Mouse (Mus musculus): Measurements from ENCODE around the gene BC049715. TPM values are rescaled to one million over a fixed set of nuclear protein-coding genes. Genes with fewer than 3 reads are reported as not detected.

BC049715 gene
- polyA plus RNA-seq, 1 experiment from 2014 or later = 4.0 TPM

DNA sequence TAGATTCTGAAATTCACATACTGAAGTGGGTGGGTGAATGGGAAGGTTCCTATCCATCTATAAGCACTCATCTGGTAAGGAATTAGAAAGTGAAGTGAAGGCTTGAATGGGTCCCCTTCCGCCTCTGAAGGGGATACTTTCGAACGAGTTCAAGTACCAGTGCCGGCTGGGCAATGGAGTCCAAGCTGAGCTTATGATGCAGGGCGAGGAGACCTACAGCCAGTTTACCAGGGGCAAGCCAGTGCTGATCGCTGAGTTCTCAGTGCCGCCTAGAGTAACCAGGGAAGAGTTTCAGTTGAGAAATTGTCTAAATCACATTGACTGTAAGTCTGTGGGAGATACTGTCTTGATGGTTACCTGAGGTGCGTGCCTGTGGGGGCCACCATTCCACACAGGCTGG is 26.7 kb upstream of the BC049715 start:
- Histone ChIP-seq H3K4me3 (replicated peaks) (no peak overlapping the region), H3K36me3 (no peaks in the 10 kb centered on the region), H3K4me2 (no peak overlapping the region), H3K27ac (no peak overlapping the region), H3K9ac (replicated peaks) (no peak overlapping the region), H3K9me3 (no peaks in the 10 kb centered on the region), H3K4me1 (replicated peaks) (peaks cover 13% of the 10 kb centered on the region), H3K27me3 (no peaks in the 10 kb centered on the region)
- 89% methylated on average over 8 of the region's 8 CpGs for WGBS
- no peak for ATAC-seq (ENCODE audit: insufficient number of reproducible peaks, insufficient read depth, low FRiP score, low TSS enrichment, low read depth)

GRCm38 (mm10) chr6:136801274-136801673 is 26.2 kb upstream of the BC049715 start:
- Histone ChIP-seq H3K36me3 (no peaks in the 10 kb centered on the region), H3K4me1 (replicated peaks) (peaks cover 13% of the 10 kb centered on the region), H3K9ac (replicated peaks) (no peak overlapping the region), H3K27ac (no peak overlapping the region), H3K27me3 (no peaks in the 10 kb centered on the region), H3K4me3 (replicated peaks) (no peak overlapping the region), H3K4me2 (no peak overlapping the region), H3K9me3 (no peaks in the 10 kb centered on the region)
- WGBS = 87% methylated on average over 6 of the region's 6 CpGs
- no peak for ATAC-seq (ENCODE audit: insufficient number of reproducible peaks, insufficient read depth, low FRiP score, low TSS enrichment, low read depth)

DNA sequence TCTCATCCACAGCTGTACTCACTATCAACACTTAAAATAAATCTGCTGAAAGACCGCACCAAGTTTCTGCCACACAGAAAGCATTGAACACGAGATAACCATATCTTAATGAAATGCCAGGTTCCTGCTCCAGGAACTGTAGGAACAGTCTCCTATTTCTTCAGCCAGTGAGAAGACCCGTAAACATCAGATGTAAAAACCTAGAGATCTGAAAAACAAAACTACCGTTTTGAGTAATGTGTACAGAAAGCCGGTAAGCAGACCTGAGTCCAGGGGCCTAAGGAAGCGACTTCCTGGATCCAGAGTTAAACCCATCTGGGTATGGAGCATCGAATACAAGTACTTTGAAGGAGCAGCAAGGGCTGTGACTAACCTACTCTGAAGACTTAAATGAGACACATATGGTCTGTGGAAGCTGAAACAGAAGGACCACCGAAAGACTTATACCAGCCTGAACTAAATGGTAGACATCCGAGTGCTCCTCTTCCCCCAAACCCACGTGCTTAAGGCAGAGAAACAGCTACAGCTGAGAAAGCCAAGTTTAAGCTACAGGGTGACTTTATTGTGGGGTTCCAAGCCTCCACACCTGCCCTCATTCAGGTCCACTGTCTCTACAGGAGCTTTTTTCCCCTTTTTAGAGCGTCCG is 24.2 kb upstream of the BC049715 start:
- Histone ChIP-seq H3K4me2 (peak overlapping the region; percentile 60), H3K27me3 (no peaks in the 10 kb centered on the region), H3K9me3 (no peaks in the 10 kb centered on the region), H3K27ac (peak overlapping the region; percentile 100), H3K4me3 (replicated peaks) (peak overlapping the region; percentile 63), H3K9ac (replicated peaks) (peak overlapping the region; percentile 96), H3K4me1 (replicated peaks) (peaks cover 18% of the 10 kb centered on the region), H3K36me3 (no peaks in the 10 kb centered on the region)
- 19% methylated on average over 12 of the region's 12 CpGs for WGBS
- no peak for ATAC-seq (ENCODE audit: insufficient number of reproducible peaks, insufficient read depth, low FRiP score, low TSS enrichment, low read depth)

- no peaks in the 10 kb centered on the region for H3K36me3 ChIP-seq
- under 1% methylated on average over 50 of the region's 50 CpGs for WGBS
- peak; percentile 58 for ATAC-seq (ENCODE audit: insufficient number of reproducible peaks, insufficient read depth, low FRiP score, low TSS enrichment, low read depth)
- H3K4me3 ChIP-seq (replicated peaks) = peak within 1 kb of the TSS; percentile 63
- no peaks in the 10 kb centered on the region for H3K9me3 ChIP-seq
- no peaks in the 10 kb centered on the region for H3K27me3 ChIP-seq
- H3K4me2 ChIP-seq = peak within 1 kb of the TSS; percentile 60
- H3K9ac ChIP-seq (replicated peaks) = peak within 1 kb of the TSS; percentile 96
- H3K4me1 ChIP-seq (replicated peaks) = peaks cover 21% of the 10 kb centered on the region
- H3K27ac ChIP-seq = peak within 1 kb of the TSS; percentile 100
Observed at GRCm38 (mm10) chr6:136803739-136804633, 23.4 kb upstream of the BC049715 start, which contains the start of gene Hist4h4. Gene Hist4h4, minus strand, starts transcription at chr6:136804415.

- peak overlapping the region; percentile 52; the same call in 1 of the 2 replicates for H3K9ac ChIP-seq (replicated peaks)
- no peaks in the 10 kb centered on the region for H3K9me3 ChIP-seq
- H3K4me1 ChIP-seq (replicated peaks) = peaks cover 30% of the 10 kb centered on the region
- ATAC-seq (ENCODE audit: insufficient number of reproducible peaks, insufficient read depth, low FRiP score, low TSS enrichment, low read depth) = no peak
- H3K36me3 ChIP-seq = no peaks in the 10 kb centered on the region
- WGBS = 34% methylated on average over 9 of the region's 9 CpGs
- peak overlapping the region; percentile 60 for H3K4me2 ChIP-seq
- no peaks in the 10 kb centered on the region for H3K27me3 ChIP-seq
- H3K4me3 ChIP-seq (replicated peaks) = peak overlapping the region; percentile 63
- H3K27ac ChIP-seq = peak overlapping the region; percentile 100
Observed at GRCm38 (mm10) chr6:136804705-136805408, 22.6 kb upstream of the BC049715 start.

- Histone ChIP-seq H3K9me3 (no peaks in the 10 kb centered on the region), H3K27ac (peak overlapping the region; percentile 100), H3K9ac (replicated peaks) (no peak overlapping the region), H3K4me3 (replicated peaks) (no peak overlapping the region), H3K4me2 (no peak overlapping the region), H3K27me3 (no peaks in the 10 kb centered on the region), H3K36me3 (peaks cover 2% of the 10 kb centered on the region; the same call in 1 of the 2 replicates), H3K4me1 (replicated peaks) (peaks cover 35% of the 10 kb centered on the region)
- WGBS = 96% methylated on average over 1 of the region's 1 CpGs
- ATAC-seq (ENCODE audit: insufficient number of reproducible peaks, insufficient read depth, low FRiP score, low TSS enrichment, low read depth) = no peak
Observed at GRCm38 (mm10) chr6:136805409-136805775, 22.0 kb upstream of the BC049715 start.

DNA sequence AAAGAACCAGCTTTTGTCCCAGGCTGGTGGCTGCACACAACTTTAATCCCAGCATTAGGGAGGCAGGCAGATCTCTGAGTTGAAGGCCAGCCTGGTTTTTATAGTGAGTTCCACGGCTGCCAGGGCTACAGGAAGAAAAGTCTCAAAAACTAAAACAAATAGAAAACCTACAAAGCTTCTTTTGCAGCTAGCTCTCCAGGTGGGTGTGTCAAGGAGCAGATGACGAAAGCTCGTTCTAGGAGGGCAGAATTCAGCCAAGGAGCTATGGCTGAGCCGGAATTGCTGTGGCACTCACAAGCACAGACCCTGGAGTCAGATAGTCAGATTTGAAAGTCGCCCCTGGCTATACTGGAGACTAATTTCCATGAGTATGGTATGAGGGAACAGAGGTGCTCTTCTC is 20.6 kb upstream of the BC049715 start:
- Histone ChIP-seq H3K27me3 (no peaks in the 10 kb centered on the region), H3K4me1 (replicated peaks) (peaks cover 35% of the 10 kb centered on the region), H3K27ac (peak overlapping the region; percentile 67; the same call in 1 of the 2 replicates), H3K4me2 (peak overlapping the region; percentile 94), H3K4me3 (replicated peaks) (no peak overlapping the region), H3K36me3 (peaks cover 13% of the 10 kb centered on the region), H3K9me3 (no peaks in the 10 kb centered on the region), H3K9ac (replicated peaks) (no peak overlapping the region)
- ATAC-seq (ENCODE audit: insufficient number of reproducible peaks, insufficient read depth, low FRiP score, low TSS enrichment, low read depth) = no peak
- WGBS = 62% methylated on average over 5 of the region's 5 CpGs

DNA sequence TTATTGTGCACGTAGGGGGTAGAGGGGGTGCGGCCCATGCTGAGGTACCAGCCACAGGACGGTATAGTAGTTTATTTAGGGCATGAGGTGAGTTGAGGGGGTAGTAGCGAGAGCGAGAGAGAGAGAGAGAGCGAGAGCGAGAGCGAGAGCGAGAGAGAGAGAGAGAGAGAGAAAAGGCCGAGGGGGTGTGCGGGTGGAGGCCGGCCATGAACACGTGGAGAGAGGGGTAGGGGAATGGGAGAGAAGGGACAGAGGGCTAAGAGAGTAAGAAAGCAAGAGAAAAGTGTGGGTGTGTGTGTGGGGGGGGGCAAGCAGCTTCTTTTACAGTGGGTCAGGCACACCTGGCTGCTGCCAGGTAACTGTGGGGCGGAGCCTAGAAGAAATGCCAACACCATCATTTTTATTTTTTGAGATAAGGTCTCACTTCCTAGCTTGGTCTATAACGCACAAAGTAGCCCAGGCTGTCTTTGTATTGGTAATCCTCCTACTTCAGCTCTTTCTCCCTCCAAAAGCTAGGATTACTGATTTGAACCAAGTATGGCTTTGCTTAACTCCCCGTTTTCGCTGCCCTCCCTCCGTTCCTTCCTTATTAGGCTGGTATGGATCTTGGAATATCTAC is 19.9 kb upstream of the BC049715 start:
- Histone ChIP-seq H3K27me3 (no peaks in the 10 kb centered on the region), H3K27ac (peak overlapping the region; percentile 87), H3K9me3 (no peaks in the 10 kb centered on the region), H3K36me3 (peaks cover 20% of the 10 kb centered on the region), H3K4me2 (peak overlapping the region; percentile 94), H3K9ac (replicated peaks) (peak overlapping the region; percentile 34; the same call in 1 of the 2 replicates), H3K4me1 (replicated peaks) (peaks cover 35% of the 10 kb centered on the region), H3K4me3 (replicated peaks) (peak overlapping the region; percentile 84)
- 36% methylated on average over 18 of the region's 18 CpGs for WGBS
- ATAC-seq (ENCODE audit: insufficient number of reproducible peaks, insufficient read depth, low FRiP score, low TSS enrichment, low read depth) = peak; percentile 0; the same call in 1 of the 2 replicates

DNA sequence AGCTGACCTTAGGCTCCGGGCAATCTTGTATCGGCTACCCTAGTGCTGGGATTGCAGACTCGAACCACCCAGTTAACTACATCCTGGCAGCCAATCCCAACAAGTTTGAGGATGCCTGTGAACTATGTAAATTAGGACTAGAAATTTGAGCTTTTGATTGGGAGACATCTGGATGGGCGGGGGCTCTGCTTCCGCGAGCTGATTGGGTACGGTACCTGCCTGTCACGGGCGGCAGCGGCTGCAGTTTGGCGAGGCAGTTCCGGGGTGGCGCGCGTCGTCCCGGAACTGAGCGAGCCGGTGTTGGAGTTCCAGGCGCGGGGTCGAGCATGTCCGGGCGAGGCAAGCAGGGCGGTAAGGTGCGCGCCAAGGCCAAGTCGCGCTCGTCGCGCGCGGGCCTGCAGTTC is 19.4 kb upstream of the BC049715 start, which contains the start of gene H2afj:
Gene H2afj (plus strand): TSS at position 231 of the 404 bp plus-strand sequence.
- peak within 1 kb of the TSS; percentile 70 for H3K9ac ChIP-seq (replicated peaks)
- H3K27ac ChIP-seq = peak within 1 kb of the TSS; percentile 87
- no peaks in the 10 kb centered on the region for H3K27me3 ChIP-seq
- peaks cover 25% of the 10 kb centered on the region for H3K36me3 ChIP-seq
- peak; percentile 79 for ATAC-seq (ENCODE audit: insufficient number of reproducible peaks, insufficient read depth, low FRiP score, low TSS enrichment, low read depth)
- peaks cover 32% of the 10 kb centered on the region for H3K4me1 ChIP-seq (replicated peaks)
- peak within 1 kb of the TSS; percentile 84 for H3K4me3 ChIP-seq (replicated peaks)
- WGBS = under 1% methylated on average over 34 of the region's 34 CpGs
- H3K9me3 ChIP-seq = no peaks in the 10 kb centered on the region
- peak within 1 kb of the TSS; percentile 94 for H3K4me2 ChIP-seq

- ATAC-seq (ENCODE audit: insufficient number of reproducible peaks, insufficient read depth, low FRiP score, low TSS enrichment, low read depth) = 0 out of 2 replicates have a peak, but pooled peaks have one; percentile 1
- Histone ChIP-seq H3K27ac (no peak overlapping the region), H3K4me3 (replicated peaks) (peak overlapping the region; percentile 84), H3K36me3 (peaks cover 31% of the 10 kb centered on the region), H3K4me1 (replicated peaks) (peaks cover 28% of the 10 kb centered on the region), H3K4me2 (peak overlapping the region; percentile 94), H3K9ac (replicated peaks) (peak overlapping the region; percentile 70), H3K9me3 (no peaks in the 10 kb centered on the region), H3K27me3 (no peaks in the 10 kb centered on the region)
- 2% methylated on average over 28 of the region's 28 CpGs for WGBS
Observed at GRCm38 (mm10) chr6:136808631-136809046, 18.8 kb upstream of the BC049715 start.
